Mouse (Mus musculus) embryonic facial prominence, embryonic 13.5 days (tissue): ENCODE data around the gene Tuft1. TPM values are rescaled to one million over a fixed set of nuclear protein-coding genes. Genes with fewer than 3 reads are reported as not detected.

ENCODE experiments used
- ATAC-seq: fragments of 200-750 bp; cut with Nextera tagmentation; 2 replicates; pipeline ENCODE4 v1.8.0; 2017; ENCODE audit warnings: low read depth; ENCODE audit not compliant: insufficient number of reproducible peaks, insufficient read depth, low FRiP score, low TSS enrichment
- H3K27ac ChIP-seq: fragments of 300-500 bp; sonication (generic); 2 replicates; pipeline ENCODE4 v1.5.1; 2015; ENCODE audit warnings: moderate library complexity, mild to moderate bottlenecking, inconsistent platforms
- H3K27me3 ChIP-seq: fragments of 300-500 bp; sonication (generic); 2 replicates; pipeline ENCODE4 v1.6.1; 2015; ENCODE audit warnings: mild to moderate bottlenecking, inconsistent platforms
- H3K36me3 ChIP-seq: fragments of 300-500 bp; sonication (generic); 2 replicates; pipeline ENCODE4 v1.6.1; 2015; ENCODE audit warnings: mild to moderate bottlenecking, inconsistent platforms
- H3K4me1 ChIP-seq: fragments of 300-500 bp; sonication (generic); 2 replicates; pipeline ENCODE4 v1.6.1; 2015; ENCODE audit warnings: inconsistent platforms
- H3K4me2 ChIP-seq: fragments of 300-500 bp; sonication (generic); 2 replicates; pipeline ENCODE4 v1.6.1; 2015; ENCODE audit warnings: moderate library complexity, mild to moderate bottlenecking, inconsistent platforms
- H3K4me3 ChIP-seq: fragments of 300-500 bp; sonication (generic); 2 replicates; pipeline ENCODE4 v1.5.1; 2015; ENCODE audit warnings: mild to moderate bottlenecking, inconsistent platforms
- H3K9ac ChIP-seq: fragments of 300-500 bp; sonication (generic); 2 replicates; pipeline ENCODE4 v1.6.1; 2015; ENCODE audit warnings: mild to moderate bottlenecking, inconsistent platforms
- H3K9me3 ChIP-seq: fragments of 300-500 bp; sonication (generic); 2 replicates; pipeline ENCODE4 v1.6.1; 2016; ENCODE audit warnings: inconsistent platforms
- WGBS: fragments of 180-500 bp; shearing (Covaris S2); methylation state at CpG from one replicate; pipeline ENCODE4 v1.1.7; 2015; ENCODE audit warnings: mixed read lengths; 5-methylcytosine and 5-hydroxymethylcytosine counted together
- polyA plus RNA-seq: library from polyadenylated mRNA; unstranded; fragments of >200 nt; fragmentation: Nextera tagmentation; extraction: Ambion mirVana; gene quantifications from 2 replicates; pipeline ENCODE4 v1.2.1, GENCODE M21; 2015

Tuft1 gene
- polyA plus RNA-seq, 1 experiment from 2014 or later: 8.6 TPM

- Histone ChIP-seq H3K9me3 (no peaks in the 10 kb centered on the region), H3K4me3 (peak within 1 kb of the TSS; percentile 87), H3K27me3 (no peaks in the 10 kb centered on the region), H3K27ac (peak within 1 kb of the TSS; percentile 89), H3K36me3 (no peaks in the 10 kb centered on the region), H3K4me1 (peaks cover 20% of the 10 kb centered on the region), H3K4me2 (peak within 1 kb of the TSS; percentile 85), H3K9ac (peak within 1 kb of the TSS; percentile 93)
- peak; percentile 97 for ATAC-seq
- WGBS: 1% methylated on average over 42 of the region's 42 CpGs
Measured at GRCm38 (mm10) chr3:94582456-94582891, 76.2 kb downstream of the Tuft1 start, which contains the start of gene Snx27. TSS of gene Snx27 (minus strand) at chr3:94582716.

GRCm38 (mm10) chr3:94581793-94582455 is 76.7 kb downstream of the Tuft1 start:
- 2% methylated on average over 46 of the region's 48 CpGs for WGBS
- H3K4me1 ChIP-seq: peaks cover 20% of the 10 kb centered on the region
- no peaks in the 10 kb centered on the region for H3K9me3 ChIP-seq
- H3K27ac ChIP-seq: peak overlapping the region; percentile 89
- H3K27me3 ChIP-seq: no peaks in the 10 kb centered on the region
- peak overlapping the region; percentile 93 for H3K9ac ChIP-seq
- peak overlapping the region; percentile 85 for H3K4me2 ChIP-seq
- H3K4me3 ChIP-seq: peak overlapping the region; percentile 87
- ATAC-seq: peak; percentile 77
- no peaks in the 10 kb centered on the region for H3K36me3 ChIP-seq

- ATAC-seq: no peak
- 3% methylated on average over 16 of the region's 16 CpGs for WGBS
Measured at GRCm38 (mm10) chr3:94581138-94581780, 77.4 kb downstream of the Tuft1 start.

GRCm38 (mm10) chr3:94574506-94574905 is 84.2 kb downstream of the Tuft1 start:
- Histone ChIP-seq H3K9ac (no peak overlapping the region), H3K4me1 (peaks cover 11% of the 10 kb centered on the region), H3K9me3 (no peaks in the 10 kb centered on the region), H3K27me3 (no peaks in the 10 kb centered on the region), H3K27ac (no peak overlapping the region), H3K4me3 (no peak overlapping the region), H3K36me3 (no peaks in the 10 kb centered on the region), H3K4me2 (no peak overlapping the region)
- no peak for ATAC-seq
- WGBS: 78% methylated on average over 6 of the region's 6 CpGs

More at GRCm38 (mm10) chr3:94581138-94581780, 77.4 kb downstream of the Tuft1 start:
- Histone ChIP-seq H3K4me2 (peak overlapping the region; percentile 85), H3K4me1 (peaks cover 20% of the 10 kb centered on the region), H3K9ac (peak overlapping the region; percentile 93), H3K36me3 (no peaks in the 10 kb centered on the region), H3K4me3 (peak overlapping the region; percentile 87), H3K27ac (peak overlapping the region; percentile 89), H3K27me3 (no peaks in the 10 kb centered on the region), H3K9me3 (no peaks in the 10 kb centered on the region)

GRCm38 (mm10) chr3:94567242-94567641 is 91.4 kb downstream of the Tuft1 start:
- WGBS: 59% methylated on average over 2 of the region's 2 CpGs
- no peaks in the 10 kb centered on the region for H3K36me3 ChIP-seq
- no peak for ATAC-seq
- no peak overlapping the region for H3K9ac ChIP-seq
- H3K4me2 ChIP-seq: no peak overlapping the region
- no peak overlapping the region for H3K27ac ChIP-seq
- H3K4me3 ChIP-seq: no peak overlapping the region
- no peaks in the 10 kb centered on the region for H3K9me3 ChIP-seq
- no peaks in the 10 kb centered on the region for H3K27me3 ChIP-seq
- H3K4me1 ChIP-seq: peaks cover 16% of the 10 kb centered on the region

- H3K27ac ChIP-seq: peak overlapping the region; percentile 75; the same call in 1 of the 2 replicates
- H3K4me2 ChIP-seq: no peak overlapping the region
- H3K4me3 ChIP-seq: no peak overlapping the region
- no peaks in the 10 kb centered on the region for H3K9me3 ChIP-seq
- 0 out of 2 replicates have a peak, but pooled peaks have one; percentile 56 for ATAC-seq
- H3K9ac ChIP-seq: no peak overlapping the region
- H3K4me1 ChIP-seq: peaks cover 16% of the 10 kb centered on the region
- WGBS: 63% methylated on average over 2 of the region's 2 CpGs
- no peaks in the 10 kb centered on the region for H3K27me3 ChIP-seq
- peaks cover 6% of the 10 kb centered on the region; the same call in 1 of the 2 replicates for H3K36me3 ChIP-seq
Measured at GRCm38 (mm10) chr3:94565557-94565956, 93.1 kb downstream of the Tuft1 start.

GRCm38 (mm10) chr3:94565127-94565526 is 93.5 kb downstream of the Tuft1 start:
- ATAC-seq: no peak
- no peak overlapping the region for H3K4me2 ChIP-seq
- H3K9me3 ChIP-seq: no peaks in the 10 kb centered on the region
- no peak overlapping the region for H3K4me3 ChIP-seq
- H3K4me1 ChIP-seq: peaks cover 16% of the 10 kb centered on the region
- H3K36me3 ChIP-seq: peaks cover 7% of the 10 kb centered on the region; the same call in 1 of the 2 replicates
- no peak overlapping the region for H3K9ac ChIP-seq
- peak overlapping the region; percentile 75; the same call in 1 of the 2 replicates for H3K27ac ChIP-seq
- 17% methylated on average over 3 of the region's 3 CpGs for WGBS
- no peaks in the 10 kb centered on the region for H3K27me3 ChIP-seq

GRCm38 (mm10) chr3:94564356-94565010 is 94.2 kb downstream of the Tuft1 start:
- no peak for ATAC-seq
- H3K9me3 ChIP-seq: no peaks in the 10 kb centered on the region
- H3K4me1 ChIP-seq: peaks cover 16% of the 10 kb centered on the region
- H3K9ac ChIP-seq: no peak overlapping the region
- H3K27ac ChIP-seq: peak overlapping the region; percentile 75; the same call in 1 of the 2 replicates
- peaks cover 13% of the 10 kb centered on the region for H3K36me3 ChIP-seq
- H3K27me3 ChIP-seq: no peaks in the 10 kb centered on the region
- 63% methylated on average over 4 of the region's 4 CpGs for WGBS
- H3K4me2 ChIP-seq: no peak overlapping the region
- no peak overlapping the region for H3K4me3 ChIP-seq

- ATAC-seq: no peak
- 74% methylated on average over 3 of the region's 3 CpGs for WGBS
Measured at GRCm38 (mm10) chr3:94563163-94563562, 95.5 kb downstream of the Tuft1 start.

More at GRCm38 (mm10) chr3:94563163-94563562, 95.5 kb downstream of the Tuft1 start:
- Histone ChIP-seq H3K4me1 (peaks cover 16% of the 10 kb centered on the region), H3K9ac (no peak overlapping the region), H3K4me2 (no peak overlapping the region), H3K36me3 (peaks cover 23% of the 10 kb centered on the region), H3K27me3 (no peaks in the 10 kb centered on the region), H3K4me3 (no peak overlapping the region), H3K27ac (no peak overlapping the region), H3K9me3 (no peaks in the 10 kb centered on the region)
